Mouse (Mus musculus): ENCODE results near the gene Pisd.
"Not testable (repeated sequence)": the region's sequence is repeated elsewhere in the genome, so short reads cannot be mapped to it uniquely, and the experiment has no call there.

Gene Pisd

DNA sequence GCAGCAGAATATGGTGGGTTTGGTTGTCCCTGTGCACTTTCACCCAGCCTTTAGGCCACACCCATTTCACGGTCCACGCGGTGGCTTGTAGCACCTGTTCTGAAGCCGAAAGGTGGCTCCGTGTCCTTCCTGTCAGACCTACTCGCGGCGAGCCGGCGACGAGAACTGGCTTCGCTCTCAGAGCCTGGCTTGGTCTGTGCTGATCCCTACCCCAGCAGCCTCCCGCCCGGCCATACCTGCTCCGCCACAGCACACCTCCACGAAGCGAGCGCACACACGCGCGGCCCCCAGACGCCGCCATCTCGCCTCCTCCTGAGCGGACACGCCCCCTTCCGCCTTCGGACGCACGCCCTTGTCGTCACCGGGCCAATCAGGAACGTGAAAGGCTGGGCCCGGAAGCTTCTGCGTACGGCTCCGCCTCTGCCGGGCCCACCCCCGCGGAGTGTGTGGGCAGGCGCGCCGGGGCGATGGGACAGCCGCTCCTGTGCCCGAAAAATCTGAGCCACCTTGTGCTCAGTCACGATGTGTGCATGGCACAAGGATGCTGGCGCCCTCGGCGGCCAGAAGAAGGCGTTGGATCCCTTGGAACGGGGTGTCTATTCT, at the start of gene Pisd:
Gene Pisd, minus strand, starts transcription at position 334 of the 603 bp plus-strand sequence.
- DNase-seq (ENCODE audit: low spot score), result peak; percentile 95

DNA sequence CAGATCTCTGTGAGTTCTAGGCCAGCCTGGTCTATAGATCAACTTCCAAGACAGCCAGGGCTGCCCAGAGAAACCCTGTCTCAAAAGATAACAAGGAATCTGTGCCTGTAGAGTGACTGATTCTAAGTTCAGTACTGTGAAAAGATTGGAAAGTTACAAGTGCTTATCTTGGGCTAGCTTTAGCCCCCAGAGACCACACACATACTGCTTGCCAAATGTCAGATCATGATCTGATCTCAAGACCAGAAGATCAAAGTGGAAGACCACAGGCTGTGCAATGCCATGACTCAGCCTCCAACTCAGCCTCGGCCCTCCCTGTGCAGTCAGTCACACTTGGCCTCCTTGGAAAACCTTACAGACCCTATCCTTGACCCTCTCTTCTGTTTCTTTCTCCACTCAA, 49.1 kb upstream of the Pisd start:
- no peak for DNase-seq (ENCODE audit: low spot score)

DNA sequence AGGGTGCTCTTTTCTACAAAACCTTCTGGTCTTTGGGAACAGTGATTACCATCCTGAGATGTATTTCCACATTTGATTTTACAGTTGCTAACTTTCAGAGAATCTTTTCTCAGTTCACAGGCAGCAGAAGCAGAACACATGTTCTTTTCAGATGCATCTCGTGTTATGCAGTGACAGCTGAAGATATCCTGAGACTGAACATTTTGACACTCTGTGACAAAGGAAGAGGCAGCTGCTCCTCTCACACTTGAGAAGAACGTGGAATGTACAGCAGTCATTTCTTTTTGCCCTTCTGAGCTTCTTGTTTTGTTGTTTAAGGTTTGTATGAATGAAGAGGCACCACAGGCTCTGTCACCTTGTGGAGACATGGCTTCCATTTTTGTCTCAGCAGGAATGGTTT, 44.6 kb upstream of the Pisd start:
- DNase-seq (ENCODE audit: low spot score), result no peak

DNA sequence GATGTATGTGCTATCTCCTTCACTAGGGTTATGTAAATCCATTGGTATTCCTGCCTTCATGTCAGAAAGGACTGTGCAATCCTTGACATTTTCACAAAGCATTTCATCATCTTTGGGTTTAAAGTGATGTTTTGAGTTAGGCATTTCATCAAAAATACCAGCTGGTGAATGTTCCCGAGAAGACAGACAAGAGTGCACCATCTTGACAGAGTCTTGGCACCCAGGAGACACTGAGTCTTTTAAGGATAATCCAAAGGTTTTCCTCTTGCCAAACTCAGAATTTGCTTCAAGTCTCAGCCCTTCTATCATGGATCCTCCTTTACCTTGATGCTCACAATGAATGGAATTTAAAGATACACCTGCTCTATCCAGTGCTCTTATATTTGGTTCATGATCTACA, 43.3 kb upstream of the Pisd start:
- DNase-seq (ENCODE audit: low spot score), result not testable (repeated sequence)

DNA sequence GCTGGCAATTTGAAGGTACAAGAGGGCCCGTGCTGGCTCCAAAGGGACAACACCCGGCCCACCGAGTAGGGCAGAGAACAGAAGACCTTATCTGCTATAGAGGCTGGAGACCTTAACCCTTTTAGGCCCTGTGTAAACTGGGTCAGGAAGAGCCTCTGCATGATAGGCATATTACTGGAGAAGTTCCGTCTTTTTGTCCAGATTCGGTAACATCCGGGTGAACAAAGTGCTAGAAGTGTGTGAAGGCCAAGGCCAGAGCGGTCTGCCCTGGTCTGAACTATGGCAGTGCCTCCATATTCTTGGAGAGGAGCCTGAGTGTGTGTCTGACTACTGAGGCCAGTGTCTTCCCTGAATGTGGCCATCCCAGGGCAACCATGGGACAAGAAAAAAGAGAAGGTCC, 41.6 kb upstream of the Pisd start, which contains the start of gene Gm20671:
Gene Gm20671, minus strand, starts transcription at position 101 of the 400 bp plus-strand sequence.
- DNase-seq (ENCODE audit: low spot score), result no peak

DNA sequence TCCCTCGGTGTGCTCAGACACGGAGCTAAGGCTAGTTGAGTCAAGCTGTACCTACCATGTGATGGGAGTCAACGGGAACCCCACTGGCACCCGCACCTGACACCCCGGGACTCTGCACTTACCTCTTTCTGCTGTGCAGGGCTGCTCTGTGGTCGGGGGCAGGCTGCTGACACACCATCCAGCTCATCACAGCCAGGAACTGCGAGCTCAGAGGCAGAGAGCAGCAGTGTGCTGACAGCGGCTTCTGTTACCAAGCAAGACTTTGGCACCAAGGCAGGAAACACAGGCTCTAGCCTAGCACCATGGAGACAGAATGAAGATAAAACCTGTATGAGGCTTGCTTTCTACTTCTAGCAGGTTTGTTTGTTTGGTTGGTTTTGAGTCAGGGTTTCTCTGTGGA, 35.0 kb upstream of the Pisd start:
- no peak for DNase-seq (ENCODE audit: low spot score)

DNA sequence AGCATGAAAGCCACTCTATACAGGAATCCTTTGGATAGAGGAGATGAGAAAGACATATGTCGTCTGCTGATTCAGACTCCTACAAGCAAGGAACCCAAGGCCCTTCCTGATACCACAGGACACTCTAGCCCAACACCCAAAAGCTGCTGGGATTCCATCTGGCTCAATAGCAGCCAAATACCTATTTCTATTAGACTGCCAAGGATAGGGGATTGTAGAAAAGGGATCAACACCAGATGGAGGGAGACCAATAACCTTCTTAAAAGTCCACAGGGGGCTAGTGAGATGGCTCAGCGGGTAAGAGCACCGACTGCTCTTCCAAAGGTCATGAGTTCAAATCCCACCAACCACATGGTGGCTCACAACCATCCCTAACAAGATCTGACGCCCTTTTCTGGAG, 29.9 kb upstream of the Pisd start:
- no peak for DNase-seq (ENCODE audit: low spot score)

DNA sequence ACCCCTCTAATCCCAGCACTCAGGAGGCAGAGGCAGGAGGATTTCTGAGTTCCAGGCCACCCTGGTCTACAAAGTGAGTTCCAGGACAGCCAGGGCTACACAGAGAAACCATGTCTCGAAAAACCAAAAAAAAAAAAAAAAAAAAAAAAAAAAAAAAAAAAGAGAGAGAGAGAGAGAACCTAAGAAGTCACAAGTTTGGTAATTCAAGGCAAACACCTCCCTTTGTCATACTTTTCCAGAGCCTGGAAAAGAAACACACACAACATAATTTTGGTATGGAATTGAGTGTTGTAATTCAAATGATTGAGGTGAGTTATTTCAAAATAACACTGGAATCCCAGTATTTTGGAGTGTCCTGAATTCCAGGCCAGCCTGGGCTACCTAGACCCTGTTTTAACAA, 1.0 kb upstream of the Pisd start:
- not testable (repeated sequence) for DNase-seq (ENCODE audit: low spot score)

DNA sequence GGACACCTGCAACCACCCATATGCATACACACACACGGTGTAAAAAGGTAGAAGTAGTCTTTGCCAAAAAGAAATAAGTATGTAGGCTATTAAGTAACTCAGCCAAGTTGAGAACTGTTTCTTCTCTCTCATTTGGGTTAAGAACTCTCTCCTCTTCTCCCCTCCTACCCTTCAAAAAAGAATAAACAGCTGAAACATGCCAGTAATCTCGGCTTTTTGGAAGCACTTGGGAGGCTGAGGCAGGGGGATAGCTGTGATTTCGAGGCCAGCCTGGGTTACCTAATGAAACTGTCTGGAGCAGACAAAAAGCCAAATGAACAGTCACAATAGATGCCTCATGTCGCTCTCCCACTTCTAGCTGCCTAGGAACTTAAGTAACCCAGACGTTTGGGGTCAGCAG, 720 bp downstream of the Pisd start:
- DNase-seq (ENCODE audit: low spot score), result no peak

DNA sequence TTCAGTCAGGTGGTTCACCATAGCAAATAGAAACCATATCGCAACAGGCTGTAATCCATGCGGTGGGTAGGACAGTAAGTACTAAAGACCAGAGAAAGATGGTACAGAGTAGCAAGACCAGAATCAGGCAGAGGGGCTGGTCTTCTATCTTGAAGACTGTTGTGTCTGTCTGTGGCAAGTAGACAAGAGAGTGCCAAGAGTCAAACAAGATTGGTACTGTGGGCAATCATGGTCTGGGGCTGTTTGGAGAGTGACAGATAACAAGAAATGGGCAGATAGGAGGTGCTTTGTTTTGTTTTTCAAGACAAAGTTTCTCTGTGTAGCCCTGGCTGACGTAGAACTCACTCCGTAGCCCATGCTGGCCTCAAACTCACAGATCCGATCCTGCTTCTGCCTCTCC, 3.9 kb downstream of the Pisd start:
- DNase-seq (ENCODE audit: low spot score), result no peak

DNA sequence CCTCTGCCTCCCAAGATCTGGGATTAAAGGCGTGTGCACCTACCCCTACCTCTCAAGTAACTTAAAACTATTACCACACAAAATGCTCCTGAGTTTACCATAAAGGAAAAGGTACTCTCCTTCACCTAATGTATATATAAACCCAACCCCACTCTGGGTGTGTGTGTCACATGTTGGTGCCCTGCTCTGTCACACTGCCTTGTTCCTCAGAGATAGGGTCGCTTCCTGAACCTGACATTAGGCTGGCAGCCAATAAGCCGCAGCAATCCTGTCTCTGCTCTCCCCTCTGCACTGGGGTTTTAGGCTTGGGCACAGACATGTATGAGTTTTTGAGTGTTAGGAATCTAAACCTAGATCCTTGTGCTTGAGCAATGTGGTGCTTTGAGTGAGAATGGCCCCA, 7.3 kb downstream of the Pisd start:
- no peak for DNase-seq (ENCODE audit: low spot score)

DNA sequence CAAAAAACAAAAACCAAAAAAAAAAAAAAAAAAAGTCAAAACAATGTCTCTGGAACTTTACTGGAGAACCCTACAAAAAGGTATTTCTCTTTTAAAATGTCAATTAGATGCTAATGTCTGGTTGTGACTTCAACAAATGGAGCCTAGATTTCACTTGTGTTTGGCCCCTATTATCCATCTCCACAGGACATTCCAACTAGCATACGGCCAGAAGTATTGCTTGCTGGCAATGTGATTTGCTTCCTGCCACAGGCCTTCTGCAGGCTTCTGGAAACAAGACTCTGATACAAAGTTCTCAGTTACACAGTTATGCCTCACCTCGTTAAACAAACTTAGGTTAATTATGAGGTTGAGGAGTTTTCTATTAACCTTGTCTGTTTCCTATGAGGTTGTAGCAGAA, 13.1 kb downstream of the Pisd start:
- no peak for DNase-seq (ENCODE audit: low spot score)

DNA sequence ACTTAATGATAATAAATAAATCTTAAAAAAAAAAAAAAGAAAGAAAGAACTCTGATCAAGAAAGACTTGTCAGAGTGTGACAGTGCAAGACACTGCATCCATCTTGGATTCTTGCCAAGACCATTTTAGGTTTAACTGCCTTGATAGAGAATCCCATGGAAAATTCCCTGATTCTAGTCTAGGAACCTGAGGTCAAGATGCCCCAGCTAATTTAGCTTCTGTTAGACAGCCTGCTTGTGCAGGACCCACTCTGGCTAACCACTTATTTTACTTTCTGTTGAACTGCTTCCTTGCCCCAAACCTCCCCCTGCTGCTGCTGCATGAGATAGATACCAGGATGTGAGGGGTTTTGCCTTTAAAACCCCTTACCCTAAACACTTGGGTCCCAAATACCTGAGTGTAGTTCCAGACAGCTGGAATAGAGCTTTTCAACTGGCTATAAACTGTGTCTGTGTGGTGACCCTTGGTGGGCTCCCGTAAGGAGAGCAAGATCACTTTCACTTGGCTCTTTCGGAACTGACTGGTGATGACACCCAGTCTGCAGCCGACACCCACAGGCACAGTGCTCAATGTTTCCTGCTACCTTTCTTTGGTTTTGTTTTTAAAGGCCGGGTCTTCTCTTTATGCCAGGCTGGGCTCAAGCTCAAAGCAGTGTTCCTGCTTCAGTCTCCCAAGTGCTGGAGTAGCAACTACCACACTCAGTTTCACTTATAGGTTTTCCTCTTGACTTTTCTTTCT, 17.6 kb downstream of the Pisd start:
- no peak for DNase-seq (ENCODE audit: low spot score)

DNA sequence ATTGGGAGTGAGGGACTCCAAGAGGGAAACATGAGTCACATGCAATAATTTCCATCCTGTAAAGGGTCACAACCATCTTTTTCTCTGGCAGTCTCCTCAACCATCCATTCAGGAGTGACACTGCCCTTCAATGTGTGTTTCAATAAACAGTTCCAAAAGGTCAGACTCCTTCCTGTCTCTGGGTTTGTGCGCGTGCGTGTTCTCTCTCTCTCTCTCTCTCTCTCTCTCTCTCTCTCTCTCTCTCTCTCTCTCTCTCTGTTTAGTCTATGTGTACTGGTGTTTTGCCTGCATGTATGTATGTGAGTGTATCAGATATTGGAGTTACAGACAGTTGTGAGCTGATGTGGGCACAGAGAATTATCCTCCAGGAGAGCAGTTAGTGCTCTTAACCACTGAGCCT, 18.4 kb downstream of the Pisd start:
- no peak for DNase-seq (ENCODE audit: low spot score)

DNA sequence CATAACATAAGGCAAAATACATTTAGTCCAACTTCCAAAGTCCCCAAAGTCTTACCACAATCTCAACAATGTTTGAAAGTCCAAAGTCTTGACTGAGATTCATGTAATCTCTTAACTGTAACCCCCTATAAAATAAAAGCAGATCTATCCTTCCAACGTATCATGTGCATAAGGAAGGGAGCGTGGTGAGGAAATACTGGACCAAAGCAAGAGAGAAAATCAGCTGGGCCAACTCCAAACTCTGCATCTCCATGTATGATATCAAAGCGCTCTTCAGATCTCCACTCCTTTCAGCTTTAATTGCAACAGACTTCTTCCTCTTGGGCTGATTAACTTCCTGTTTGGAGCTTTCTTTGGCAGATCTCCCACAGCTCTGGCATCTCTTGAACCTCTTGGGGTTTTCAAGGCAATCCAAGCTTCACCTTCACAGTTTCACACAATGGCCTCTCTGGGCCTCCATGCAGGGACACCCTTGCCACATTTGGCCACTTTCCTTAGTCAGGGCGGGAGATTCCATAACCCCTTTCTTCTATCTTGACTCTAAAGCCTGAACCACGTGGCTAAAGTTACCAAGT, 23.8 kb downstream of the Pisd start:
- DNase-seq (ENCODE audit: low spot score), result peak; percentile 34

DNA sequence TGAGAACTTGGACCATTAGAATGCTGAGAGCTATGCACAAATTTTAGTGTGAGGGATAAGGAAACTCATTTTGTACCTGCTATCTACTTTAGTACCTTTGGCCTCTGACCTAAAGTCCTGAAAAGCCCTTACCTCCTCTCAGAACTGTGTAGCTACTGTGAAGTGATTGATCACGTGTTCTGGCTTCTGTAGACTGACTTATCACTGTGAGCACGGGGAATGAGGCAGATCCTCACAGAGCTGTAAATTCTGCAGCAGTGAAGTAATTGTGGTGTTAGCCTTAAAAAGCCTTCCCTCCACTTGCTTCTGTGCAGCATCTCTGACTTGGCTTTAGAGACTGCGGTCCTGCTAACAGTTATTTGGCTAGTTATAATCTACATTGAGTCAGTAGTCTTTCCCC, 24.7 kb downstream of the Pisd start:
- DNase-seq (ENCODE audit: low spot score), result no peak

DNA sequence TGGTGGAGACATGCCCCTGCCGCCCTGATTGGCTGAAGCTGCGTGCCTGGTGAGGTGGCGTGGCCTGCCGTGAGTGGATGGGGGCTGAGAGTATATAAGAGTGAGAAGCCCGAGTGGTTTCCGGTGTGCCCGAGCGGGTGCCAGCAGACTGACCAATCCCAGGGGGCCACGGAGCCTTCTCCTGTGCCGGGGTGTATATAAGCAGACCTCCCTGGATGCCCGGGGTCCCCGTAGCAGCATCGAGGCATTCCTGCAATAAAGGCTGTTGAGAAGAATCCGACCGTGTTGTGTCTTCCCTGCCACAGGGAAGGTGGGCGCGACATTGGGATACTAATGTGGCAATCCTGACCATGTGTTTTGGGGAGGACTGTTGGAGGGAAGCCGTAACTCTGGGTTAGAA, 25.1 kb downstream of the Pisd start:
- DNase-seq (ENCODE audit: low spot score), result not testable (repeated sequence)

DNA sequence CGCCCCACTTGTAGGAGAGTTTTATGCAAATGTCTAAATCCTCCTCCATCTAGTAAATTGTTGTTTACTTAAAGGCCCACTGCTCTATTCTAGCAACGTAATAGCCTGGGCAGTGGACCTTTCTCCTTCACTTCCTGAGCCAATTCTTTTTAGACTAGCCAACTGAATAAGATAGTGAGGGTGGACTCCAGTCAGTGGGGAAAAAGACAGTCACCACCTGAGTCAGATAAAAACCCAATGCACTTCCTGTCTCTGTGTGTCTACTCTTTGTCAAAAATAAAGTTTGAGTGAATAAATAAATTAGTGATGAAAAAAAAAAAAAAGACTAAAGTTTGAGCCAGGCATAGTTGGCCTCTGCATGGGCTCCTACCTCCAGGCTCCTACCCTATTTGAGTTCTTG, 25.8 kb downstream of the Pisd start:
- DNase-seq (ENCODE audit: low spot score), result no peak

DNA sequence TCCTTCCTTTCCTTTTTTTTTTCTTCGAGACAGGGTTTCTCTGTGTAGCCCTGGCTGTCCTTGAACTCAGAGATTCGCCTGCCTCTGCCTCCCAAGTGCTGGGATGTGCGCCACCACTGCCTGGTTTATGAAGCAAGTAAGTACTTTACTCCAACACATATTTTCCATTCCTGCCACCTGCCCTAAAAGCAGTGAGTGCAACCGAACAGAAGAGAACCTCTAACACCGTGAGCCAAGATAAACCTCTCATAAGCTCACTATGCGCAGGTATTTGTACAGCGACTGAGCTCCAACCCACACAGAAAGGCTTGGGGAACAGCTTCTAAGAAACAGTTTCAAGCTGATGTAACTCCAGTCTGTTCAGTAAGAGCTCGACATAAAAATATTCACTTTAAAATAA, 29.3 kb downstream of the Pisd start:
- DNase-seq (ENCODE audit: low spot score), result no peak

DNA sequence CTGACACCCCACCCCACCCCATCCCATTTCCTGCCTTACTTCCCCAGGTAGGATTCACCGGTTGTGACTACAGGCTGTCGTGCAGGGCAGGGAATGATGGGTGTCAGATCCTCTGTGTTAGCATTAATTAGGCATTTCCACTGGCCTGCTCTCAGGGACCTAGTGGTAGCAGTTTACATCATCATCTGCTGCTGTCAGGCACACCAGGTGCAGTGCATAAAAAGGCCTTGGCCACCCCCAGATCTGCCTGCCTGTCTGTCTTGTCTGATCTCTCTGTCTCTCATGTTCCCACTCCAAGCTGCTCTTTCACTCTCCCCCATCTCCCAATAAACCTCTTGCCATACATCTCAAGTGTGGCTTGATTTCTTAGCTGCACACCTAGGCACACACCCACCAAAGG, 33.7 kb downstream of the Pisd start:
- no peak for DNase-seq (ENCODE audit: low spot score)

DNA sequence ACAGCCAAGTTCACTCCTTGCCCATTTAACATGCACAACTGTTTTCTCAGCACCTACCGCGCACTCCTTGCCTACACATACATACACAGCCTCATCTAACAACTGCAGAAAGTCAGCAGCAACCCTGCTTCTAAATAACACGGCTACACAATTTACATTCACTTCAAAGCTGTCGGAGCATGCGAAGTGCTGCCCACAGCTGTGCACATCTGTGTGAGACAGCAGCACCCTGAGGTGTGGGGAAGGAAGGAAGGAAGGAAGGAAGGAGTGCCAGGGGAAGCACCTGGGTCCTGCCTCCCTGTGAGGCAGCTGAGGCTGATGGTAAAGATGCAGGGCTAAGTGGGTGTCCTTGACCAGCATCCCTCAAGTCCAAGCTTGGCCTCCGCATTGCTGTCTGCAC, 36.5 kb downstream of the Pisd start:
- DNase-seq (ENCODE audit: low spot score), result no peak

DNA sequence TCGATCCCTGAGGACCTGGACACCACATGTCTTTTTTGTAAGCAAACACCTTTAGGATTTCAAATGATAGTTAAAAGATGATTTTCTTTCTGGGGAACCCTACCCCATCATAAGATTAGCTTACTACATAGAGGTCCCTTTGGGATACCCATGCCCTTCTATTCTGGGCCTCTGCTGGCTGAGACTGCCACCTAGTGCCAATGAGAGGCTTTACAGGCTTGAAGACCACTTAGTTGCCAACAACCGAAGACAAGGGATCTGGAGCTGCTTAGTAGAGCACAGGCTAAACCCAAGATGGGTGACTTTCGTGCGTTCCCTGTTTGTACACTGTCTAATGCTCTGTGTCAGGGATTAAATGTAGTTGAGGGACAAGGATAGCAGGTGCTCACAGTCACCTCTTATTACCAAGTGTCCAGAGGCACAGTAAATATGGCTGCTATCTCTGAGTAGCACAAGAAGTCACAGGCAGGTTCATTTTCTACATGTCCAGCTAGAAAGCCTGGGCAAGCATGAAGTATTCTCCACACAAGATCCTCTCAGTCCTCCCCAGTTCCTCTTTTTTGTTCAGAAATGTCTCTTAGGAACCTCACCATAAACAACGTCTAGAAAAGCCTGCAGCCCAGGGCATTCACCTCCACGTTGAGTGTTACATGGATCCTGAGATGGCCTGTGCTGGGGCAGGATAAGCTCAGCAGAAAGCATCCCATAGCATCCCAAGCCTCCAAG, 37.6 kb downstream of the Pisd start:
- peak; percentile 71 for DNase-seq (ENCODE audit: low spot score)
